Mouse (Mus musculus): ENCODE measurements around the gene St14.
"Not testable (repeated sequence)": the region's sequence is repeated elsewhere in the genome, so short reads cannot be mapped to it uniquely, and the experiment has no call there.

St14 gene

DNA sequence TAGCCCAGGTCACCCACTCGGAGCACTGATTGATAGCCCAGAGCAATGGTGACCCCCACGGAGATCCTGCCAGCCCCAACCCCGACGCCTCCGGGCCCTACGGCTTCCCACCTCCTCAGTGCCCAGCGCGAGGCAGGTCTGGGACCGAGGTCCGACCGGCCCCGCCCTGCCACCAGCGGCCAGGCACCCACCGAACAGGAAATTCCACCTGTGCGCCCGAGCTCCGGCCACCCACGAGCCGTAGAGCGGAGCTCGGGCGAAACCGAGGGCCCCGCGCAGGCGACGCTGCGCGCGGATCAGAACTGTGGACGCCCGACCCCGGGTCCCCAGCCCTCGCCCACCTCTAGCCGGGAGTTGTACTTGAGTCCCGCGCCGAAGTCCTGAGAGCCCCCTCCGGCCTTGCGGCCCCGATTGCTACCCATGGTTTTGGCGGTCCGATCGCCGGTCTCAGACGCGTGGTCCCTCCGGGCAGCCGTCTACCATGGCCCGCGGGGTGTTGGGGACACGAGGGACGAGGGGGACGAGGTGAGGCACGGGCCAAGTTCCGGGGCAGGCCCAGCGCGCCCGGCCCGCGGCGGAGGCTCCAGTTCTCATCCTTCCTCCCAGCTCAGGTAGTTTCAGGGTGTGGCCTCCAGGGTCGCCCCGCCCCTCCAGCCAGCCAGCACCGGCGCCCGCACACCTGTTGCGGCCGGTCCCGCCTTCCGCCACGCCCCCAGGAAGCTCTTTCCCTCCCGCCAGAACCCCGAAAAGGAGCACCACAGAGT, at the start of gene St14:
Gene St14 (minus strand): TSS at position 649 of the 764 bp plus-strand sequence.
- DNase-seq (ENCODE audit: low read depth): no peak

DNA sequence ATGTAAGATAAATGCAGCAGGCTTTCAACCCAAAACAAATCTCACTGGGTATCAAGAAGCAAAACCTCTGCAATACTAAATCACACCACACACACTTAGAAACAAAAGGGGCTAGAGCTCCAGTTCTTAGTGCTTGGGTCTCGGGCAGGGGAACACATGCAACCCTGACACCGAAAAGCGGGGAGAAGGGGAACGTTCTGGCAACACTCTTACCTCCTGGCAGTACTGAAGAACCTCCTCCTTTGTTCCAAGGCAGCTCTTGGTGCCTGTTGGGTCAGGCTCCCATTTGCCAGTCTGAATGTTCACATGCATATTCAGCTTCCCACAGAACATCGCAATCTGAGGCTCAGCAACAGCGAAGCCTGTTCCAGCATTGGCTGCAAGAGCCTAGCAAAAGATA, 46.0 kb upstream of the St14 start:
- no peak for DNase-seq (ENCODE audit: low read depth)

DNA sequence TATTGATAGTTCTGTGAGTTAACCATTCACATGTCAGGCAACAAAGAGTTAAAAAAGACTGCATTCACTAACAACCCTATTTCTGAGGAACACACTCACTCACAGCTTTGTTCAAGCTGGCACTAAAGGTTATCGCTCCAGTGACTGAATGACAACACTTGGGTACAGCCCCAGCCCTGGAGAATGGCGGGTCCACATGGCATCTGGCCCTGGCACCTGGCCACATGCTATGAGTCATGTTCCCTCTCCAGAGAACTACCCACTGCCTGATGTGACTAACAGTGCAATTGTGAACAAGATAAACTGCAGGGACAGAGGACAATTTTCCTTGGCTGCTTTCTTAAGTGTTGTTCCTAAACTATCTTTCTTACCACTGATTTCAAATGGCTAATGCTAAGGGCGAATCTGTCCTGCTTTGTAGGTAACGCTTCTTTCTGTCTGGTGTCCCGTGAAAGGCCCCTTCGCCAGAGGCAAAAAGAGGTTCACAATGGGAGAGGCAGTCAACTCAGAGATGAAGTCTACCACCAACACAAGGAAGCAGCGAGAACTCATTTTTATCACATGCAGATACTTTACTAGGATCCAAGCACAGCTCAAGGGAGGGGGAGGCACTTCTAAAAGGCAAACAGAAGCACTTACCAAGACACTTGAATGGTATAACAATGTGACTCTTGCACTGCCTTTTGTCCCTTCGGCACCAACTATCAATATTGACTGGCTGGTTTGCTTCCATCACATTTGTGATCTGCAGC, 44.9 kb upstream of the St14 start:
- peak; percentile 44 for DNase-seq (ENCODE audit: low read depth)

DNA sequence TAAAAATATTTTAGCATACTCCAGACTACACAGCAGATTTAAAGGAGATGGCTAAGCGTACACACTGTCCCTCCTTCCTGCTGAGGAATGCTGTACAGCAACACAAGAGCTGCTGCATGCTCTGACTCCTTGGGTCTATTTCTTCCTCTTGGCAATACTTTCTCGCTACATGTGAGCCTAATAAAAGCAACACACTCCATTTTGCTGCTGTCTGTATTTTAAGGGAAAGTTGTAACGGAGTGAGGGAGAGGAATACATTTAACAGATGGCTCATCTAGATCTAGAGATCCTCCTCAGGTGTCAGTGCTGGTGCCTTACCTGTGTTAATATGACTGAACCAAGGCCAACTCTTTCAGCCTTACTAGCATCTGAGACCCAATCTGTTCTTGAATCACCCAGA, 44.3 kb upstream of the St14 start:
- no peak for DNase-seq (ENCODE audit: low read depth)

DNA sequence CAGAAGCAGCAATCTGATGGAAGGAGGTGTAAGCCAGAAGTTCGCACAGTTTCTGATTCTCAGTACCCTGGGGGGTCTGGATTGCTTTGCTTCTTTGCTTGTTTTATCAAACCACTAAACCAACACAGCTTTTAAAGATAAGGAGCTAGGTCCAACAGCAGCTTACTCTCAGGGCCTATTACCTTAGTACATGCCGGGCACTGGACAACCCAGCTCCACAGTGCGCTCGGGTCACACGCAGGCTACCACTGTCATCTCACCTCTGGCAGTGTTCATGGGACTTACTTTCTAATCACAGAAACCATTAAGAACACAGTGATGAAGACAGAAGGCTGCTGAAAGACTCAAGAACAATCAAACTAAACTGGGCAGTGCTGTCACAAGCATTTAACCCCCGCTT, 43.7 kb upstream of the St14 start:
- no peak for DNase-seq (ENCODE audit: low read depth)

DNA sequence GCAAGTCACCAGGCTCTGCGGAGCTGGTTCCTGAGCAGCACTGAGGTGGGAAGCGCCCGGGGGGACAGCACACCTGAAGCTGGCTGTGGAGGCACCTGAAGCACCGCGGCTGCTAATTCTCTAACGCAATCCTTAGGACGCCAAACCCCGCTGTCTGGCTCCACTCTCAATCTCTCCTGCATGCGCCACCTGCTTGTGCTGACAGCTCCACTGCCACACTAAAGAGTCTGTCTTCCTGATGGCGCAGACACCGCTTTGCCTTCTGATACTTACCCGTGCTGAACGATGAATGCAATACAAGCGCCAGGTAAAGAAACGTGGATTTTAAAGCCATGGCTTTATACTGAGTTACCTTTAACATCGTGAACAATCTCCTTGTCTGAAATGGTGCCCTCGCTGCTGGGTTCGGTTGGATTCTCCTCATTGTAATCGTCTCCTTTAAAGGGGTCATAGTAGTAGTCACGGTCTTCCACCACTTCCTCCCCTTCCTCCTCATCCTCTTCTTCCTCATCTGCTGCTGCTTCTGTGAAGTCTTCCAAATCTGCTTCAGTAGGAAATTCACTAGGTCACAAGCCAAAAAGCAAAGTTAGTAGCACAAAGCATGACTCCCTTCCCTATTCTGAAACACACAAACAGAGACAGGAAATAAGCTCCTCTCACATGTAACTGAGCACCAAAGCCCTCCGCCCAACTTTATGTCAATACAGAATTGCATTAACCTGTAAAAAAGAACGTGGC, 36.9 kb upstream of the St14 start:
- no peak for DNase-seq (ENCODE audit: low read depth)

DNA sequence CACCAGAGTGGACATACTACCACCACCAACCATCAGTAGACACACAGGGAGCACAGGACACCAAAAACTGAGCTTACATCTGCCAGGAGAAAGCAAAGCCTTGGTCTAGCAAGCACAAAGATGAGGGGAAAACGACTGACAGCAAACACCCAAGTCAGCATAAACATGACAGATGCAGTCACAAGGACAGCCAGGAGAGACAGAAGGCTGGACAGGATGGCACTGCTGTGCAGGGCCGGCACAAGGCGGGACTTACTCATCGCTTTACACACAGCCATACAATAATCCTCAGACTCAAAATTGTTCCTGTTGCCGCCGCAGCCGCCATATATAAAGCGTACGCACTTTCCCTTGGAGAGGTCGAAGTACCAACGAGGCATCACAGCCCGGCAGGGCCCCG, 35.7 kb upstream of the St14 start:
- no peak for DNase-seq (ENCODE audit: low read depth)

DNA sequence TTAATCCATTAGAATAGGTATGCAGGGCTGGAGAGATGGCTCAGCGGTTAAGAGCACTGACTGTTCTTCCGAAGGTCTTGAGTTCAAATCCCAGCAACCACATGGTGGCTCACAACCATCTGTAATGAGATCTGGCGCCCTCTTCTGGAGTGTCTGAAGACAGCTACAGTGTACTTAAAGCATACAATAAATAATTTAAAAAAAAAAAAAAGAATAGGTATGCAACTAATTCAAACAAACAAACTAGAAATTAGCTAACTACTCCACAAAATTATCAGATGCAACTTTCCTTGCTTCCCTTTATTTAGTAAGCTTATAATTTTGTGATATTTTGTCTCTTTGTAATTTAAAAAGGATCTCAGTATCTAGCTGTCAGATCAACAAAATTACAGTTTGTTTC, 33.9 kb upstream of the St14 start:
- not testable (repeated sequence) for DNase-seq (ENCODE audit: low read depth)

DNA sequence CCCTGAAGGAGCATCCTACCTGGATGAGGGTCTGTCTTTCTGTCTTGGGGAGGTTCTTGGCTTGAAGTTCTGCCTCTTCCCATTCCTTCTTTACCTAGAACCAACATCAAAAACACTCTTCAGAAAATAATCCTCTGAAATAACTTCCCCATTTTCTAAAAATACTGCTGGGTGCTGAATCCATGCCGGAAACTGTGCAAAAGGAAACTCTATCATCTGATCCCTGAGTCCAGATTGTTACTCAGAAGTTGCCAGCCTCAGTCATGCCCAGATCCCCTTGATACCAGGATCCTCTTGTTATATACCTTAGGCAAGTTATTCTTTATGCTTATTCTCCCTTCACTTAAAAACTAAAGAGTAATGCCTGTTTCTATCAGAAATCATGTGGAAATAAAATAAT, 31.7 kb upstream of the St14 start:
- no peak for DNase-seq (ENCODE audit: low read depth)

DNA sequence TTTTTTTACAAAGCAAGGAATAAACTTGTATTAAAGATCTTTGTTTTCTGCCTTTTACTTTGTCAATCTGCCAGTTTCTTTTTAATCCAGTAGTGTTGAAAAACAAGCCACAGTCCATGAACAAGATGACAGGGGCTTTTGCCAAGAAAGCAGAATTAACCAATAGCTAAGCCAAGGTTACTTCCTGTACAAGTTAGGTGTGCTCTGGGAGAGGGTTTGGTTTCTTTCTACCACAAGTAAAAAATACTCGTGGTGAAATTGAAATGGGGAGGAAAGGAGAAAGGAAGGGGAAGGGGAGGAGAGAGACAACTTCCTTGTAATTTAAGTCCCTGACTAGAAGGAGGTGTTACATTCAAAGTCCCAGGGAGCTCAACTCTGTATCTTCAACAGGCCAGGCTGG, 31.3 kb upstream of the St14 start:
- no peak for DNase-seq (ENCODE audit: low read depth)

DNA sequence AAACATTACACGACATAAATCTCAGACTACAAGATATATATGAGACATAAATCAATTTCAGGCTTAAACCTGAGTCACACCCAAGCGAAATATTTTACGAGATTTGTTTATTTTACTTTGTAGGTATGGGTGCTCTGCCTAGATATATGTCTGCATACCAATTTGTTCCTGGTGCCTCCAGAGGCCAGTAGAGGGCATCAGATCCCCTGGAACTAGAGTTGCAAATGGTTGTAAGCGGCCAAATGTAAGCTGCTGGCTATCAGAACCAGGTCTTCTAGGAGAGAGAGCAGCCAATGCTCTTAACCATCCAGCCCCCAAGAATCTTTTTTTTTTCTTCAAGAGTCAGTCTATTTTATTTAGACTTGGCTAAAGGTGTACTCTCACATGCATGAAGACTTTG, 28.3 kb upstream of the St14 start:
- no peak for DNase-seq (ENCODE audit: low read depth)

DNA sequence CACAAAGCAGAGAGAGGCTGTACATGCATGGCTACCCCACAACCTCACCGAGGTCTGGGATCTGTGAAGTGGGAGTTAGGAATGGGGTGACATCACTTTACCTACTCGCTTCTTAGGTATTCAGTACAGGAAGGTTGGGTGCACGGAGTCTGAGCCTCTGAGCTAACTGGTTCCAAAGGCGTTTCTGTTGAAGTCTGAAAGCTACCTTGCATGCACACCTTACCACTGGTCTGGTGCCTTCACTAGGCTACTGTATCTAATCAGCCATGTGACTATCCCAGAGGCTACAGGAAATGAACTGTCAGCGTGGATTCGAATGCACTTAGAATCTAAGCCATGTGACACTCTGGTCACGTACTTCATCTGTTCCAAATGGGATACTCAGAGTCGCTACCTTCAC, 24.9 kb upstream of the St14 start:
- no peak for DNase-seq (ENCODE audit: low read depth)

DNA sequence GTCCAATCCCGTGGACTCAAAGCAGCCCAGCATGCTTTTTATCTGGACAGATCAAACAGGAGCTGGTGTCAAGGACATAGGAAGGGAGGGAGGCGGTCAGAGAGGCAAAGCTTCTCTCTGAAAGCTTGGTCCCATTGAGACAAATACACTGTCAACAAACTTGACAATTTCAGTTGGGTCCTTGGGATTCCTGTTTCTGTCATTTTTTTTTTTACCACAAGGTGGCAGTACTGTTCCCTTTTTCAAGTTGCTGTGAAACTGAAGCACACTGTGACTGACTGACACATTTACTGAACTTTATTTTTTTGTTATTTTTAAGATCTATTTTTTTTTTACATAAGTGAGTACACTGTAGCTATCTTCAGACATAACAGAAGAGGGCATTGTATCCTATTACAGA, 19.4 kb upstream of the St14 start:
- peak; percentile 18 for DNase-seq (ENCODE audit: low read depth)

DNA sequence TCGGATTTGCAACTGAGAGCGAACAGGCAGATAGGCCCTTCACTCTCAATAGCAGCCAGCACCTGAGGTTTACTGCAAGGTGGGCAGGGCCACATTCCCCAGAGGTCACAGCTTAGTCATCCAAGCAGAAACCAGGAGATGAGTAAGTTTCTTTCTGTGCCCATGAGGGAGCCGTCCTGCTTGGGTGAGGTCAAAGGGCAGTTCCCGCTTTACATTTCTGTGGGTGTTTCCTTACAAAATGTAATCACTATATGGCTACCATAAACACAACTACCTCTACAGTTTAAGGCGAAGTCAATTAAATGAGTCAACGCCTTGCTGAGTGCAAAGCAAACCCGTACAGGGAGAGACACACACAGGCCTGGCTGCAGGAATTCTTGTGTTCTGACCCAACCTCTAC, 16.5 kb upstream of the St14 start:
- no peak for DNase-seq (ENCODE audit: low read depth)

DNA sequence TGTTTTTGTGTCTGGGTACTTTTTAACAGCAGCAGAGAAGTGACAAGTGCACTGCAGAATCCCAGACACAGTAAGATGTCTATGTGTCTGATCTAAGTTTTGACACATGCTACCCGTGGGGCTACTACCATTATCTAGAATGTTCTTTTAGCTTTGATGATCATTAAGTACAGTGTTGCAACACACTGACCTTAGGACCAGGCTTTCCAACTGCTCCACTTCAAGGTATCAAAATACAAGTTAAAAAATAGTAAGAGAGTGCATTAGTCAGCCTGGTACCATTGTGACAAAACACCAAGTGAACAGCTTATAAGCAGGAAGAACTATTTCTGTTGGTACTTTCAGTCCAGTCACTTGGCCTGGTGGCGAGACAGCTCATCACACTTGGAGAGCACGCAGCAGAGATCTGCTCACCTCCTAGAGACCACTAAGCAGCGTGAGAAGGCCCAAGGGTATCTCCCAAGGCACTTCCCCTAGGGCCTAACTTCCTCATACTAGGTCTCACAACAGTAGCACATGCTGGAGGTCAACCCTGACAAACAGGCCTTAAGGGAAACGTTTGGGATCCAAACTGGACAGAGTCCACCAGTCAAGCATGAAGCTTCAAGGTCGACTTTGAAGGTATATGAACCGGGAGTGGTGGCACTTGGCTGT, 13.7 kb upstream of the St14 start:
- no peak for DNase-seq (ENCODE audit: low read depth)

DNA sequence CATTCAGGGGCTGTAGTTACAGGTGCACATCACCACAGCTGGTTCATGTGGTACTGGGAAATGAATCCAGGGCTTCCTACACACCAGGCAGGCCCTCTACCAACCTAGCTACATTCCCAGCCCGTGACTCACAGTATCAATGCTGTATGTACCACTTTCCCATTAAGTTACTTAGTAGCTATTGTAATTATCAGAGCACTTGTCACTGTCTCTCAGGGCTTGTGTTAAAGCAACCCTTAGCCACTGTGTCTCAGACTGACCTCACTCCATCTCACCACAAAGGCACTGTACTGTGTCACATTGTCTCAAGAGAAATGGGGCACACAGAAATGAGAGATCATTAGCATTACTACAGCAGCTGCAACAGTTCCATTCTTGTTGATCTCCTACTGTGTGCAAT, 11.3 kb upstream of the St14 start:
- DNase-seq (ENCODE audit: low read depth): no peak

DNA sequence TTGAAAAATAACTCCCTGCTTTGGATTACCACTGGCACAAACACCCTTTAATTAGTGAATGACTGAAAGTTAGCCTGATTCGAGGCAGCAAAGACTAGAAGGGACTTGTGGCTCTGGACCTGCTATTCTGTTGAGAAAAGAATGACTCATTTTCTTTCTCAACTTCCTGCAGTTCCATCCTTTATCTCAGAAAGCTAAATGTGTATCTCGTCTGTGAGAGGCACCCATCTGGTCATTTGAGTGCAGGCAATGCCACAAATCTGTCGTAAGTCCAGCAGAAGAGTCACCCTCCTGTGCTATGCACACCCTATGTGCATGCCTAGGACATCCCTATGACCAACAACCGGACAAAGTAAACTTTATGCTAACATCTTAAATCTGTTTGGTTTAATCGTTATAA, 1.5 kb upstream of the St14 start:
- no peak for DNase-seq (ENCODE audit: low read depth)

DNA sequence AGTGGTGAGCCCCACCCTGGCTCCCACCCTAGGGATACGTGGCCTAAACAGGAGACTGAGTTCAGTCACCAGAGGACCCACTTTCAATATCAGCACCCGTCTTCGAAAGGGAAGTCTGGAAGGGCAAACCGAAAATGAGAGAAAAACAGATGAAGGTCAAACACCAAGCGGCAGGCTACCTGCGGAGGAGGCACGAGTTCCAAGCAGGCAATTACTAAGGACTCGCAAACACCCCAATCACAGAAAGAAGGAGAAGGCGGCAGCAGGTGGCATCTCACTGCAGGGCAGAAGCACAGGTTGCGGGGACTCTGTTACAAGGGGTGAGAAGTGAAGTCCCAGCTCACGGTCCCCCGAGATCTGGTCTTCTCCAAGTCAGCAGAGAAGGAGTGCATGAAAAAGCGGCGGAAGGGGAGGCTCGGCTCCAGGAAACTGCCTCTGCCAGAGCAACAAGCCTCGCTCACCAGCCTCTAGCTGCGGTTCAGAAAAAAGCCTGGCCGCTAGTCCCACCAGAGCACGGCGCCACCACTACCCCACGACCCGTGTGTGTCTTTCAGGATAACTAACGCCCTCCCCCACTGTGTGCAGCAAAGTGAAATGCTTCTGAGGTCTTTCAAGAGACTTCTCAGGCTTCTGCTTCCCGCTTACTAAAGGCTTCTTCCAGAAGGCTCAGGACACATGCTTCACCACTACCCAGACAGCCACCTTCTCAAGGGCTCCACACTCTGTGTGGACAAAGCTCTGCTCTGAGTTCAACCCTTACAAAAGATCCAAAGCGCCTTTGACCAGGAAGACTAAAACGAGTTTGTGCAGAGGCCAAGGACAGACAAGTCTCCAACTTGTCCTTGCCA, 1.1 kb downstream of the St14 start:
- no peak for DNase-seq (ENCODE audit: low read depth)

DNA sequence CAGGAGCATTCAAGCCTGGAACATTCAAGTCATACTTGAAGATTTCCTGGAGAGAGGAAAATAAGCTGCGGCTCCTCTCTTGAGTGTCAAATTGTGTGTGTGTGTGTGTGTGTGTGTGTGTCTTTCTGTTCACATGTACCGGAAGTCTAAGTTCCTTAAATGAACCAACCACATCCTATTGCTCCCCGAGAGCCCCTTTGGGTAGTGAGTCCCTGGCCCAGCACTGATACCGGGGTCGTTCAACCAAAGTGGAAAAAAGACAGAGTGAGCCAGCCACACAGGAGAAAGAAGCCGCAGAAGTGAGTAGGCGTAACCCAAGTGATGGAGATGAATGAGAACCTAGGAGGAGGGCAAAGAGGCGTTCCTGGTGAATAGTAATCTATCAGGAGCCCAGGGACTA, 1.7 kb downstream of the St14 start:
- no peak for DNase-seq (ENCODE audit: low read depth)

DNA sequence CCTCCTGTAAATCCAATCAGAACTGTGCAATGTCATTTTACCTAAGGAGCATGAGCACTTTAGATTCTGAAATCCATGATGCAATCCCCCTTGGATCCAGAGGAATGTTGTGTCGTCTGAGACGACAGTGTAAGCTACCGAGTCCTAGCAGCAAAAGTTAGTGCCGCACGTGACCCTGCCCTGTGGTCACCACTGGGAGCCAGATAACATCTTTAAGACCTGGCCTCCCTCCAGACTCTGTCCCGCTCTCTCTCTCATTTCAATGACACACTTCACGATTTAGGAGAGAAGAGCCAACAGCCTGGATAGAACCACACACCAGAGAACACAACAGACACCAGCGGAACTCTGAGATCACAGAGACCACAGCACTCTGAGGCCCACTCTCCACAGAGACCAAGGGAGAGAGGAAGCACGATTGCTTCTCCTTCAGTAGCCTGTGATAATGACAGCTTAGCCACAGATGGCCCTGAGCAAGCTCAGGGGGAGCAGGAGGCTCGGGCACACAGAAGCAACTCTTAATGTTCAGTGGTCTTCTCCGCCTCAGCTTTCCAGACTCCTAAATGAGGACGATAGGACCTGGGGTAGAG, 3.7 kb downstream of the St14 start:
- no peak for DNase-seq (ENCODE audit: low read depth)

DNA sequence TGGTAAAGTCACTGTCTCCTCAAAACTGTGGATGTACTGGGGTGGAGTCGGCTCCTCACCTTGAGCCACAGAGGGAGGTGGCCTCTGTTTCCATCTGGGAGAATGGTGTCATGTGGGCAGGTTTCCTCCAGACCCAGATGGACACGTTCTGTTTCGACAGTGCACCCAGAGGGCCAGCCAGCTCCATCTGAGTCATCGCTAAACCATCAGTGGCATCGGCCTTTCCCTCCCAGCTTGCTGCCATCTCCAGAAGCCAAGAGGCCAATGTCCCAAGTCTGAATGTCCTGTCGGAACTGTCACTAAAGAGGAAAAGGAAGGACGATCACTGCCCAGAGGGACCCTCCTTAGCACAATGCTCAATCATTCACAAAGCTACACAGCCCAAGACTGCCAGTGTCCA, 5.6 kb downstream of the St14 start:
- DNase-seq (ENCODE audit: low read depth): no peak
